Mouse (Mus musculus) ES-E14 (cell line): ENCODE measurements around the gene Cib4. TPM values are rescaled to one million over a fixed set of nuclear protein-coding genes. Genes with fewer than 3 reads are reported as not detected.

Experiments used
- DNase-seq: peaks from one replicate; pipeline ENCODE4 v3.0.0-alpha.2; 2013; ENCODE audit warnings: low read depth, low spot score
- H3K27ac ChIP-seq: 2 replicates; pipeline ENCODE4 v1.5.1; 2012; ENCODE audit warnings: low read depth, mild to moderate bottlenecking, low read length, moderate library complexity, mixed read lengths; ENCODE audit not compliant: poor library complexity, insufficient read depth, severe bottlenecking
- H3K36me3 ChIP-seq: 2 replicates; pipeline ENCODE4 v1.6.1; 2012; ENCODE audit warnings: mild to moderate bottlenecking, low read length, moderate library complexity, mixed read lengths; ENCODE audit not compliant: control insufficient read depth, poor library complexity, insufficient read depth, severe bottlenecking
- H3K4me1 ChIP-seq, 2 experiments: fragments of 150-350 bp in 1 of 2; sonication (generic) in 1 of 2; 2 replicates each; pipeline ENCODE4 v1.6.1; 2012; ENCODE audit warnings: low read length in 2 of 2, mild to moderate bottlenecking in 1 of 2, mixed read lengths in 1 of 2; ENCODE audit not compliant: control insufficient read depth in 2 of 2, insufficient read depth in 2 of 2, poor library complexity in 1 of 2
- H3K4me3 ChIP-seq, 2 experiments: fragments of 150-350 bp in 1 of 2; sonication (generic) in 1 of 2; 2 replicates each; pipeline ENCODE4 v1.5.1; 2012; ENCODE audit warnings: low read length in 2 of 2, low read depth in 1 of 2, mild to moderate bottlenecking in 1 of 2, mixed read lengths in 1 of 2; ENCODE audit not compliant: insufficient read depth in 1 of 2, poor library complexity in 1 of 2, severe bottlenecking in 1 of 2
- H3K9ac ChIP-seq: 2 replicates; pipeline ENCODE4 v1.6.1; 2012; ENCODE audit warnings: low read depth, mild to moderate bottlenecking, low read length, mixed read lengths; ENCODE audit not compliant: poor library complexity, insufficient read depth, severe bottlenecking
- H3K9me3 ChIP-seq: fragments of 150-350 bp; sonication (generic); 2 replicates; pipeline ENCODE4 v1.6.1; 2012; ENCODE audit warnings: low read depth, mild to moderate bottlenecking, low read length; ENCODE audit not compliant: control insufficient read depth, insufficient read depth
- CHD2 ChIP-seq: IDR thresholded peaks from 2 replicates; pipeline ENCODE4 v1.6.1; 2014; ENCODE audit warnings: mild to moderate bottlenecking, low read depth, low read length, inconsistent platforms
- HCFC1 ChIP-seq: IDR thresholded peaks from 2 replicates; pipeline ENCODE4 v1.6.1; 2012; ENCODE audit warnings: low read length, inconsistent platforms, borderline replicate concordance; ENCODE audit not compliant: insufficient read depth
- MAFK ChIP-seq: IDR thresholded peaks from 2 replicates; pipeline ENCODE4 v1.6.1; 2014; ENCODE audit warnings: mild to moderate bottlenecking, low read depth, low read length, inconsistent platforms; ENCODE audit not compliant: insufficient read depth
- ZC3H11A ChIP-seq: IDR thresholded peaks from 2 replicates; pipeline ENCODE4 v1.6.1; 2012; ENCODE audit warnings: low read depth, mild to moderate bottlenecking, inconsistent platforms, low read length, borderline replicate concordance
- ZNF384 ChIP-seq: IDR thresholded peaks from 2 replicates; pipeline ENCODE4 v1.6.1; 2012; ENCODE audit warnings: low read depth, low read length, inconsistent platforms
- in situ Hi-C, 2 experiments: fragments of 600-800 bp; cut with MboI; formaldehyde crosslinking; loops; one replicate each; pipeline ENCODE4 v1.15.1; 2025; ENCODE audit warnings: low sequenced_read_pairs in 2 of 2, inconsistent platforms in 1 of 2; ENCODE audit not compliant: unreplicated experiment in 2 of 2
- total RNA-seq: library from RNA; depleted of rRNA; stranded (reverse); fragments of 300-350 nt; gene quantifications from 2 replicates; pipeline ENCODE4 v1.2.3, GENCODE M21; 2012

Gene Cib4
- total RNA-seq, 1 experiment = not detected

- in situ Hi-C loops = no loop called here
- DNase-seq = no peak
Measured at GRCm38 (mm10) chr5:30466315-30466714, 79.3 kb downstream of the Cib4 start.

GRCm38 (mm10) chr5:30465861-30466260 lies 79.8 kb downstream of the Cib4 start, which contains the start of gene 1700001C02Rik:
TSS of gene 1700001C02Rik (plus strand) at chr5:30466047.
- TF ChIP-seq ZNF384 (no peak), HCFC1 (no peak)

More at GRCm38 (mm10) chr5:30466315-30466714, 79.3 kb downstream of the Cib4 start:
- H3K36me3 ChIP-seq = no peaks in the 10 kb centered on the region
- H3K9ac ChIP-seq = 0 out of 2 replicates have a peak overlapping the region, but pooled peaks have one; percentile 6
- no peaks in the 10 kb centered on the region for H3K9me3 ChIP-seq
- peak overlapping the region; percentile 41 to 51; a peak in 3 of 4 replicates for H3K4me3 ChIP-seq
- TF ChIP-seq ZC3H11A = no peak
- no peak for TF ChIP-seq ZNF384
- no peak for TF ChIP-seq HCFC1
- no peak for TF ChIP-seq MAFK
- no peak for TF ChIP-seq CHD2
- no peak overlapping the region for H3K27ac ChIP-seq
- peaks cover 8 to 20% of the 10 kb centered on the region in 2 experiments; a peak in 3 of 4 replicates for H3K4me1 ChIP-seq

GRCm38 (mm10) chr5:30461821-30462220 lies 83.8 kb downstream of the Cib4 start, which contains the start of gene Otof:
TSS of gene Otof (minus strand) at chr5:30461932.
- TF ChIP-seq MAFK (no peak), CHD2 (no peak), ZC3H11A (no peak), ZNF384 (no peak), HCFC1 (no peak)
- in situ Hi-C loops = no loop called here
- no peak for DNase-seq
- H3K36me3 ChIP-seq = no peaks in the 10 kb centered on the region
- H3K9me3 ChIP-seq = no peaks in the 10 kb centered on the region
- no peak within 1 kb of the TSS for H3K4me3 ChIP-seq
- H3K9ac ChIP-seq = no peak within 1 kb of the TSS
- no peak within 1 kb of the TSS; the same call in 1 of the 2 replicates for H3K27ac ChIP-seq
- H3K4me1 ChIP-seq = peaks cover 3 to 7% of the 10 kb centered on the region in 2 experiments; a peak in 1 of 4 replicates

More at GRCm38 (mm10) chr5:30465861-30466260, 79.8 kb downstream of the Cib4 start, which contains the start of gene 1700001C02Rik:
- in situ Hi-C loops = no loop called here
- Histone ChIP-seq H3K27ac (no peak within 1 kb of the TSS), H3K4me3 (peak within 1 kb of the TSS; percentile 41 to 51; a peak in 3 of 4 replicates), H3K9ac (peak within 1 kb of the TSS; percentile 6; the same call in 1 of the 2 replicates), H3K4me1 (peaks cover 8 to 17% of the 10 kb centered on the region in 2 experiments; a peak in 3 of 4 replicates), H3K36me3 (no peaks in the 10 kb centered on the region), H3K9me3 (no peaks in the 10 kb centered on the region)
- no peak for DNase-seq

- DNase-seq = no peak
- no peak overlapping the region for H3K27ac ChIP-seq
- no peaks in the 10 kb centered on the region for H3K9me3 ChIP-seq
- no peak overlapping the region for H3K4me3 ChIP-seq
- in situ Hi-C loops = no loop called here
- no peak for TF ChIP-seq MAFK
- TF ChIP-seq ZNF384 = no peak
- TF ChIP-seq CHD2 = no peak
- no peak for TF ChIP-seq HCFC1
- no peak for TF ChIP-seq ZC3H11A
- H3K36me3 ChIP-seq = no peaks in the 10 kb centered on the region
- H3K9ac ChIP-seq = no peak overlapping the region
- H3K4me1 ChIP-seq = no peaks in the 10 kb centered on the region; a peak in 1 of 4 replicates
Measured at GRCm38 (mm10) chr5:30460155-30460554, 85.5 kb downstream of the Cib4 start.

GRCm38 (mm10) chr5:30456056-30456455 lies 89.6 kb downstream of the Cib4 start:
- Histone ChIP-seq H3K36me3 (no peaks in the 10 kb centered on the region), H3K4me1 (no peaks in the 10 kb centered on the region), H3K9me3 (no peaks in the 10 kb centered on the region), H3K4me3 (no peak overlapping the region), H3K27ac (no peak overlapping the region), H3K9ac (no peak overlapping the region)
- TF ChIP-seq HCFC1 (no peak), MAFK (no peak), ZNF384 (no peak), ZC3H11A (no peak), CHD2 (no peak)
- no peak for DNase-seq
- in situ Hi-C loops = no loop called here
